Mouse (Mus musculus) cortical plate, adult 2 months (tissue): ENCODE data around the gene Pcx.

Experiments
- CTCF ChIP-seq: fragments of 200-500 bp; IDR thresholded peaks from 2 replicates; pipeline ENCODE4 v1.5.1; 2011; ENCODE audit warnings: mild to moderate bottlenecking, control low read depth, low read length; ENCODE audit not compliant: insufficient read depth; ENCODE audit errors: extremely low read depth
- POLR2A ChIP-seq: fragments of 200-500 bp; IDR thresholded peaks from 2 replicates; pipeline ENCODE4 v1.6.1; 2011; ENCODE audit warnings: mild to moderate bottlenecking, low read length, control low read depth; ENCODE audit not compliant: insufficient read depth; ENCODE audit errors: extremely low read depth

GRCm38 (mm10) chr19:4589081-4589480, 78.8 kb downstream of the Pcx start:
- 0 out of 2 replicates have a peak, but pooled peaks have one; percentile 14 for TF ChIP-seq CTCF
- TF ChIP-seq POLR2A, result no peak
